Mouse (Mus musculus): ENCODE results near the gene Gm11114. TPM values are rescaled to one million over a fixed set of nuclear protein-coding genes. Genes with fewer than 3 reads are reported as not detected.

The Gm11114 gene
- total and polyA plus RNA-seq, 3 experiments = not detected

GRCm38 (mm10) chr9:85320167-85320951 lies 7.8 kb downstream of the Gm11114 start:
- no peak for ATAC-seq (ENCODE audit: extremely low read depth, insufficient number of reproducible peaks, low FRiP score, poor library complexity, severe bottlenecking)
- H3K4me3 ChIP-seq (ENCODE audit: low read depth, low read length) = no peak overlapping the region

DNA sequence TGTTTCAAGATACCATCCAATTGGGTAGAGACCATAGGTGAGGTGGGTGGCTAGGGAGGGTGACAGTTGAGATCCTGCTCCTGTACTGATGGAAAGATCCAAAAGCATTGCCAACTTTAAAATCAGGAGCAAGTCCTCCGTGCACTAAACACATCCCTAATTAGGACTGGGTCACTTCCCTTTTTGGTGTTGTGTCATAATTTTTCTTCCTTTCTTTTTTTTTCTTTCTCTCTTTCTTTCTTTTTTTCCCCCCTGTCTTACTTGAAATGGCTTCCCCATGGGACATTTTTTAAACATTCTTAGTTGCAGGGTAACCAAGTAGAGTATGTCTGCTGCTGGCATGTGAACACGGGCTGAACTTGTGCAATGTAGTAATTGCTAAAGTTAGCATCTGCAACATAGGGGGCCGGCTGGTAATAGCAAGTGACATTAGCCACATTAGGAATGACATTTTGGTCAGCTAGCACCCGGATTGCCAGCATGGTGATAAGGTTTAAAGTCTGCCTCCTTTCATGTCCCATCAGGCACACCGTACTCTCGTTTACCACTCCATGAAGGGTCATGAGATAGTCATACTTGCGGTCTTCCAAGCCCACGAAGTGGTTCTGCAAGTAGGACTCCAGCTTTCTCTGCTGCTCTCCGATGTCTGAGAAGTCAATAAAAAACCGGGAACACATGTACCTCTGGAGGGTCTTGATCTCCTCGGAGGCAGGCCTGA lies 11.7 kb downstream of the Gm11114 start:
- Histone ChIP-seq H3K9me3 (replicated peaks) (peaks cover 27% of the 10 kb centered on the region), H3K4me3 (ENCODE audit: low read depth, low read length) (no peak overlapping the region), H3K27me3 (ENCODE audit: insufficient read depth, low read length) (no peaks in the 10 kb centered on the region; the same call in 1 of the 2 replicates), H3K36me3 (replicated peaks) (peaks cover 16% of the 10 kb centered on the region), H3K4me1 (ENCODE audit: insufficient read depth, low read depth, low read length) (peaks cover 17% of the 10 kb centered on the region)
- ATAC-seq (ENCODE audit: extremely low read depth, insufficient number of reproducible peaks, low FRiP score, poor library complexity, severe bottlenecking) = no peak
- TF ChIP-seq GATA1 (IDR thresholded peaks at IDR 0.05; ENCODE audit: borderline replicate concordance, low read length) (no peak), CTCF (IDR thresholded peaks at IDR 0.05; ENCODE audit: low read depth, low read length) (no peak), POLR2AphosphoS5 (IDR thresholded peaks at IDR 0.05; ENCODE audit: insufficient replicate concordance, low read depth, low read length) (no peak), GATA2 (IDR thresholded peaks at IDR 0.05; ENCODE audit: borderline replicate concordance, low read depth, low read length) (no peak), TAL1 (conservative IDR thresholded peaks at IDR 0.05; ENCODE audit: low read depth, low read length) (no peak)
- no peak for DNase-seq (ENCODE audit: low spot score)

More at GRCm38 (mm10) chr9:85320167-85320951, 7.8 kb downstream of the Gm11114 start:
- DNase-seq (ENCODE audit: low spot score) = no peak
- Histone ChIP-seq H3K9me3 (replicated peaks) (no peaks in the 10 kb centered on the region), H3K36me3 (replicated peaks) (peaks cover 16% of the 10 kb centered on the region), H3K27me3 (ENCODE audit: insufficient read depth, low read length) (no peaks in the 10 kb centered on the region), H3K4me1 (ENCODE audit: insufficient read depth, low read depth, low read length) (peaks cover 5% of the 10 kb centered on the region; the same call in 1 of the 2 replicates)
- TF ChIP-seq GATA1 (IDR thresholded peaks at IDR 0.05; ENCODE audit: borderline replicate concordance, low read length) (no peak), TAL1 (conservative IDR thresholded peaks at IDR 0.05; ENCODE audit: low read depth, low read length) (no peak), GATA2 (IDR thresholded peaks at IDR 0.05; ENCODE audit: borderline replicate concordance, low read depth, low read length) (no peak), POLR2AphosphoS5 (IDR thresholded peaks at IDR 0.05; ENCODE audit: insufficient replicate concordance, low read depth, low read length) (no peak), CTCF (IDR thresholded peaks at IDR 0.05; ENCODE audit: low read depth, low read length) (no peak)

DNA sequence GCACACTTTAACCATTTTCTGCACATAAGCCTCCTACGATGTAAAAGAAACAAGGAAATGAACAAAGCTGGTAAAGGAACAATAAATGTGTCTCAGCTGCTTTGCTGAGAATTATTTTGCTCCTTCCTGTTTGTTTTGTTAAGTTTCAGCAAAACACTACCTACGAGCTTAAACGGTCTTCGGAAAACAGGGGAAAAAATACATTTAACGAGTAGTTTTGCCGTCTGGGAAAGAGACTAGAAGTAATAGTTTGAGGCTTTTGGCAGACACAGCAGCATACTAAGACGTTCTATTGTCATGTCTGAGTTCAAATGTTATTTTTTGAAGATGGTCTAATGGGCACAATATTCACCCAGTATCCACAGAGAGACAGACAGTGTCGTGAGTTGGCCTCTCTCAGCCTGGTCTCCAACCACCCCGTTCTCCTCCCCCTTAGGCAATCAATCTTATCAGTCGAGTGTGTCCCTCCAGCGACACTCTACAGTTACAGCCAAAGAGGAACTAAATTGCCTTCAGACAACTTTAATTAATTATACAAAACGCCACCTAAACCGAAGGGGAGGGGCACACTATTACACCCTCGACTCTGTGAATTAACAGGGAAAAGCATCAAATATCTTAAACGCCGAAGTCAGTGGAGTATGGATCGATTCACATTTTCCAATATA lies 12.8 kb downstream of the Gm11114 start:
- ATAC-seq (ENCODE audit: extremely low read depth, insufficient number of reproducible peaks, low FRiP score, poor library complexity, severe bottlenecking) (peak; percentile 43; the same call in 1 of the 2 replicates), DNase-seq (ENCODE audit: low spot score) (peak; percentile 3)
- Histone ChIP-seq H3K27me3 (ENCODE audit: insufficient read depth, low read length) (no peaks in the 10 kb centered on the region; the same call in 1 of the 2 replicates), H3K9me3 (replicated peaks) (peaks cover 27% of the 10 kb centered on the region), H3K36me3 (replicated peaks) (peaks cover 16% of the 10 kb centered on the region), H3K4me3 (ENCODE audit: low read depth, low read length) (no peak overlapping the region), H3K4me1 (ENCODE audit: insufficient read depth, low read depth, low read length) (peaks cover 17% of the 10 kb centered on the region)
- no peak for TF ChIP-seq POLR2AphosphoS5 (IDR thresholded peaks at IDR 0.05; ENCODE audit: insufficient replicate concordance, low read depth, low read length)
- no peak for TF ChIP-seq CTCF (IDR thresholded peaks at IDR 0.05; ENCODE audit: low read depth, low read length)
- no peak for TF ChIP-seq TAL1 (conservative IDR thresholded peaks at IDR 0.05; ENCODE audit: low read depth, low read length)
- TF ChIP-seq GATA2 (IDR thresholded peaks at IDR 0.05; ENCODE audit: borderline replicate concordance, low read depth, low read length) = no peak
- TF ChIP-seq GATA1 (IDR thresholded peaks at IDR 0.05; ENCODE audit: borderline replicate concordance, low read length) = no peak

DNA sequence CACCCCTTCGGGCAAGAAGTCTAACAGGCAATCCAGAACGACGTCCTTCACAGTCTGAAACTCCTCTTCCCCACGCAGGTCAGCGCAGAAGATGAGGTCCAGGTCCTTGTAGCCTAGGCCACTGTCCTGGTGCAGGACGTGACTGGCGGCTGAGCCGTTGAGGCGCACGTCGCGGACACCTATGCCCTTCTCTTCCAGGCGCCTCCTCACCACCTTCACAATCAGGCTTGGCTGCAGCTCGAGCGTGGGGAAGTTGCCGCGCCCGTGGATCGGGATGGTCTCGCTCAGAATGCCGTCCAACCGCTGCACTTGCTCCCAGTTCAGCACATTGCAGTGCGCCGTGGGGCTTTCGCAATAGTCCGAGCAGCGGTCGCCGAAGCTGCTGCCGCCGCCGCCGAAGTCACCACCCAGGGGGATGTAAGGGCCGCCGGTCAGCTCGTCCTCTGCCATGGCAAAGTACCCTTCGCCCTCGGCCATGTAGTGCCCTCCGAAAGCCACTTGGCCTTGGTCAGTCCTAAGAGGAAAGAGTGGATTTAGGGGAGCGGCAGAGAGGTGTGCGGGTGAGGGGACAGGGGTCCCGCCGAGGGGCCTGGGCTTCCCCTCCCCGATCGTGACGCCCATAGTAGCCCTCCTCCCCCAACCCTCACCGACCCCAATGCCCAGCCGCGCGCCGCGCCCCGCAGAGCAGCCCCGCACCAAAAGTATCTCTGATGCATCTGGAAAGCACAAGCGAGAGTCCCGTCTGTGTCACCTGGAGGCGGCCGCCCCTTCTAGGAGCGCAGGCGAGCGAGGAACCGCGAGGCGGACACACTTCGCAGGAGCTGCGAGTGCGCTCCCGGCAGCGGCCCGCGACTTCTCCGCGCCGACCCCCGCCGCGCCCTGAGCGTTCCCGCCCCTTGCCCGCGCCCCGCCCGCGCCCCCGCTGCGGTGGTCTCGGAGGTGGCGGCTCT lies 14.0 kb downstream of the Gm11114 start:
- Histone ChIP-seq H3K9me3 (replicated peaks) (peaks cover 27% of the 10 kb centered on the region), H3K27me3 (ENCODE audit: insufficient read depth, low read length) (no peaks in the 10 kb centered on the region; the same call in 1 of the 2 replicates), H3K36me3 (replicated peaks) (peaks cover 14% of the 10 kb centered on the region), H3K4me3 (ENCODE audit: low read depth, low read length) (peak overlapping the region; percentile 74), H3K4me1 (ENCODE audit: insufficient read depth, low read depth, low read length) (peaks cover 17% of the 10 kb centered on the region)
- no peak for TF ChIP-seq GATA2 (IDR thresholded peaks at IDR 0.05; ENCODE audit: borderline replicate concordance, low read depth, low read length)
- TF ChIP-seq TAL1 (conservative IDR thresholded peaks at IDR 0.05; ENCODE audit: low read depth, low read length) = no peak
- no peak for TF ChIP-seq GATA1 (IDR thresholded peaks at IDR 0.05; ENCODE audit: borderline replicate concordance, low read length)
- TF ChIP-seq POLR2AphosphoS5 (IDR thresholded peaks at IDR 0.05; ENCODE audit: insufficient replicate concordance, low read depth, low read length) = no peak
- no peak for TF ChIP-seq CTCF (IDR thresholded peaks at IDR 0.05; ENCODE audit: low read depth, low read length)
- DNase-seq (ENCODE audit: low spot score) = no peak
- no peak for ATAC-seq (ENCODE audit: extremely low read depth, insufficient number of reproducible peaks, low FRiP score, poor library complexity, severe bottlenecking)
